In the genomic region with DNA sequence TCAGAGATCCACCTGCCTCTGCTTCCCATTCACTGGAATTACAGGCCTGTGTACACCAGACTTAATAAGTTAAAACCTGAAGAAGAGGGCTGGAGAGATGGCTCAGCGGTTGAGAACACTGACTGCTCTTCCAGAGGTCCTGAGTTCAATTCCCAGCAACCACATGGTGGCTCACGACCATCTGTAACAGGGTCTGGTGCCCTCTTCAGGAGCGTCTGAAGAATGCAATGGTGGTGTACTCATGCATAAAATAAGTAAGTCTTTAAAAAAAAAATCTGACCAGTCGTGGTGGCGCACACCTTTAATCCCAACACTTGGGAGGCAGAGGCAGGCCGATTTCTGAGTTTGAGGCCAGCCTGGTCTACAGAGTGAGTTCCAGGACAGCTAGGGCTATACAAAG, we compare ENCODE assay signal across 7 mouse cellular contexts. TPM values are rescaled to one million over a fixed set of nuclear protein-coding genes. Genes with fewer than 3 reads are reported as not detected.
DNase-seq lines count a peak whose midpoint lies in the region; ATAC-seq and TF ChIP-seq lines count a peak whose summit lies in the region.
"Not testable (repeated sequence)": the region's sequence is repeated elsewhere in the genome, so short reads cannot be mapped to it uniquely, and the experiment has no call there.
"Had no signal": no experiment of that assay in that cellular context is flagged by ENCODE, and none has a peak within 500 bp of the region (broad histone marks: within the 10 kb centered on the region; RNA-seq: fewer than 3 reads in every experiment).

No protein-coding gene starts in this region.

- not testable (repeated sequence) for H3K9ac ChIP-seq in ES-E14 (ENCODE audit: insufficient read depth, low read depth, low read length, poor library complexity, severe bottlenecking); forebrain, postnatal 0 days; kidney, postnatal 0 days (ENCODE audit: low read depth, low read length); liver, embryonic 13.5 days; lung, postnatal 0 days (replicated peaks; ENCODE audit: low read depth)

- not testable (repeated sequence) for ATAC-seq in forebrain, postnatal 0 days; kidney, postnatal 0 days (replicated peaks; ENCODE audit: low FRiP score, low read depth); liver, embryonic 13.5 days (ENCODE audit: low read depth); lung, postnatal 0 days

- in situ Hi-C loops in ES-E14 (cut with MboI; ENCODE audit: low sequenced_read_pairs in 2 of 2, unreplicated experiment in 2 of 2), result not testable (repeated sequence)

- peaks cover 0 to 26% of the 10 kb centered on the region in 2 experiments; a peak in 3 of 4 replicates for H3K4me1 ChIP-seq in ES-E14 (ENCODE audit: control insufficient read depth in 2 of 2, insufficient read depth in 2 of 2, low read length in 2 of 2, poor library complexity in 1 of 2)
- H3K4me1 ChIP-seq in forebrain, postnatal 0 days (ENCODE audit: insufficient read depth), result peaks cover 14% of the 10 kb centered on the region
- H3K4me1 ChIP-seq in kidney, postnatal 0 days (replicated peaks; ENCODE audit: insufficient read depth, low read length), result peaks cover 31% of the 10 kb centered on the region
- peaks cover 81% of the 10 kb centered on the region for H3K4me1 ChIP-seq in liver, embryonic 13.5 days (replicated peaks)
- peaks cover 12% of the 10 kb centered on the region; the same call in 1 of the 2 replicates for H3K4me1 ChIP-seq in lung, postnatal 0 days (ENCODE audit: insufficient read depth, low read depth, low read length)

- not testable (repeated sequence) for TF ChIP-seq EP300 in lung, postnatal 0 days (IDR thresholded peaks at IDR 0.05)

- peak; percentile 60 for DNase-seq in A20 (ENCODE audit: low read depth, low spot score)
- not testable (repeated sequence) for DNase-seq in ES-E14 (ENCODE audit: low read depth, low spot score); forebrain, postnatal 0 days; kidney, postnatal 0 days (ENCODE audit: low spot score); liver, embryonic 13.5 days; lung, postnatal 0 days (ENCODE audit: low spot score)

- H3K36me3 ChIP-seq in ES-E14 (ENCODE audit: control insufficient read depth, insufficient read depth, low read length, poor library complexity, severe bottlenecking), result peaks cover 17% of the 10 kb centered on the region
- peaks cover 34% of the 10 kb centered on the region for H3K36me3 ChIP-seq in forebrain, postnatal 0 days (ENCODE audit: insufficient read depth)
- peaks cover 25% of the 10 kb centered on the region for H3K36me3 ChIP-seq in kidney, postnatal 0 days (ENCODE audit: insufficient read depth, low read length)
- H3K36me3 ChIP-seq in liver, embryonic 13.5 days, result peaks cover 40% of the 10 kb centered on the region
- not testable (repeated sequence) for H3K36me3 ChIP-seq in lung, postnatal 0 days (ENCODE audit: insufficient read depth, low read length)

- H3K27me3 ChIP-seq in forebrain, postnatal 0 days (ENCODE audit: insufficient read depth, low read length); kidney, postnatal 0 days (ENCODE audit: insufficient read depth, low read length); liver, embryonic 13.5 days; lung, postnatal 0 days (replicated peaks; ENCODE audit: insufficient read depth, low read length): not testable (repeated sequence)

- H3K4me2 ChIP-seq in forebrain, postnatal 0 days (ENCODE audit: low read depth); kidney, postnatal 0 days (ENCODE audit: low read length); liver, embryonic 13.5 days; lung, postnatal 0 days (replicated peaks; ENCODE audit: low read depth, low read length): not testable (repeated sequence)

- not testable (repeated sequence) for H3K9me3 ChIP-seq in ES-E14 (ENCODE audit: control insufficient read depth, insufficient read depth, low read depth, low read length); forebrain, postnatal 0 days (ENCODE audit: low read length); kidney, postnatal 0 days (replicated peaks; ENCODE audit: low read length); liver, embryonic 13.5 days (replicated peaks); lung, postnatal 0 days (ENCODE audit: low read length)

- not testable (repeated sequence) for H3K27ac ChIP-seq in ES-E14 (ENCODE audit: insufficient read depth, low read depth, low read length, poor library complexity, severe bottlenecking); forebrain, postnatal 0 days (ENCODE audit: low read depth, low read length); kidney, postnatal 0 days; lung, postnatal 0 days (ENCODE audit: low read length)
- peak overlapping the region; percentile 94 for H3K27ac ChIP-seq in liver, embryonic 13.5 days

- H3K4me3 ChIP-seq in ES-E14 (ENCODE audit: insufficient read depth in 1 of 2, low read depth in 1 of 2, low read length in 2 of 2, poor library complexity in 1 of 2, severe bottlenecking in 1 of 2); forebrain, postnatal 0 days (ENCODE audit: low read depth, low read length); kidney, postnatal 0 days (replicated peaks; ENCODE audit: low read depth, low read length); liver, embryonic 13.5 days (replicated peaks); lung, postnatal 0 days (ENCODE audit: low read depth, low read length): not testable (repeated sequence)

- 0 out of 2 replicates have a peak, but pooled peaks have one; percentile 15 for TF ChIP-seq CTCF in forebrain, postnatal 0 days (IDR thresholded peaks at IDR 0.05; ENCODE audit: low read depth)
- TF ChIP-seq CTCF in kidney, postnatal 0 days (IDR thresholded peaks at IDR 0.05; ENCODE audit: low read depth), result peak; percentile 27; the same call in 1 of the 2 replicates
- TF ChIP-seq CTCF in lung, postnatal 0 days (IDR thresholded peaks at IDR 0.05), result peak; percentile 25; the same call in 1 of the 2 replicates

- WGBS in forebrain, postnatal 0 days, result 82% methylated on average over 6 of the region's 6 CpGs
- 85% methylated on average over 6 of the region's 6 CpGs for WGBS in kidney, postnatal 0 days
- 73% methylated on average over 6 of the region's 6 CpGs for WGBS in liver, embryonic 13.5 days (ENCODE audit: insufficient replicate concordance)
- 79% methylated on average over 6 of the region's 6 CpGs for WGBS in lung, postnatal 0 days

TF ChIP-seq in ES-E14, 5 proteins besides CTCF, POLR2A, EP300 and RAD21:
- TF ChIP-seq ZNF384 (IDR thresholded peaks at IDR 0.05; ENCODE audit: low read depth, low read length), result peak; percentile 38; the same call in 1 of the 2 replicates

RNA-seq across cellular contexts. Expression of gene Hyal1, which starts 3.0 kb away (rescaled TPM):
- 11.8 and 19.2 TPM in 2 replicates for total RNA-seq in ES-E14 (2012; rRNA removed)
- 3.5 and 3.9 TPM in 2 replicates for total RNA-seq in forebrain, postnatal 0 days (2014; rRNA removed)
- 1.9 and 2.0 TPM in 2 replicates for polyA plus RNA-seq in forebrain, postnatal 0 days (2015; fragmentation: Nextera tagmentation; extraction: Ambion mirVana)
- 5.0 and 6.0 TPM in 2 replicates for polyA plus RNA-seq in kidney, postnatal 0 days (2015; fragmentation: Nextera tagmentation; extraction: Ambion mirVana)
- 2.6 TPM in 2 replicates for polyA plus RNA-seq in liver, embryonic 13.5 days (2015; fragmentation: Nextera tagmentation; extraction: Ambion mirVana)
- polyA plus RNA-seq in lung, postnatal 0 days (2015; fragmentation: Nextera tagmentation; extraction: Ambion mirVana), result 9.7 and 11.0 TPM in 2 replicates

RNA-seq across cellular contexts. Expression of gene Naa80, which starts 4.9 kb away (rescaled TPM):
- 7.3 and 13.3 TPM in 2 replicates for total RNA-seq in ES-E14 (2012; rRNA removed)
- total RNA-seq in forebrain, postnatal 0 days (2014; rRNA removed), result 15.8 and 27.0 TPM in 2 replicates
- polyA plus RNA-seq in forebrain, postnatal 0 days (2015; fragmentation: Nextera tagmentation; extraction: Ambion mirVana), result 18.8 and 21.3 TPM in 2 replicates
- 20.3 and 22.3 TPM in 2 replicates for polyA plus RNA-seq in kidney, postnatal 0 days (2015; fragmentation: Nextera tagmentation; extraction: Ambion mirVana)
- 10.5 and 12.2 TPM in 2 replicates for polyA plus RNA-seq in liver, embryonic 13.5 days (2015; fragmentation: Nextera tagmentation; extraction: Ambion mirVana)
- 17.9 and 22.0 TPM in 2 replicates for polyA plus RNA-seq in lung, postnatal 0 days (2015; fragmentation: Nextera tagmentation; extraction: Ambion mirVana)

RNA-seq across cellular contexts. Expression of gene Hyal2, which starts 6.0 kb away (rescaled TPM):
- total RNA-seq in ES-E14 (2012; rRNA removed), result 68.1 and 117 TPM in 2 replicates
- 48.5 and 51.5 TPM in 2 replicates for total RNA-seq in forebrain, postnatal 0 days (2014; rRNA removed)
- polyA plus RNA-seq in forebrain, postnatal 0 days (2015; fragmentation: Nextera tagmentation; extraction: Ambion mirVana), result 42.2 and 43.1 TPM in 2 replicates
- 87.7 and 88.8 TPM in 2 replicates for polyA plus RNA-seq in kidney, postnatal 0 days (2015; fragmentation: Nextera tagmentation; extraction: Ambion mirVana)
- polyA plus RNA-seq in liver, embryonic 13.5 days (2015; fragmentation: Nextera tagmentation; extraction: Ambion mirVana), result 43.8 and 44.7 TPM in 2 replicates
- 103 and 104 TPM in 2 replicates for polyA plus RNA-seq in lung, postnatal 0 days (2015; fragmentation: Nextera tagmentation; extraction: Ambion mirVana)

RNA-seq across cellular contexts. Expression of gene Hyal3, which starts 6.8 kb away (rescaled TPM):
- 0.54 and 1.2 TPM in 2 replicates for total RNA-seq in ES-E14 (2012; rRNA removed)
- 1.00 and 2.9 TPM in 2 replicates for total RNA-seq in forebrain, postnatal 0 days (2014; rRNA removed)
- 1.3 and 1.5 TPM in 2 replicates for polyA plus RNA-seq in forebrain, postnatal 0 days (2015; fragmentation: Nextera tagmentation; extraction: Ambion mirVana)
- polyA plus RNA-seq in kidney, postnatal 0 days (2015; fragmentation: Nextera tagmentation; extraction: Ambion mirVana), result 1.3 and 2.0 TPM in 2 replicates
- 0.82 and 1.2 TPM in 2 replicates for polyA plus RNA-seq in liver, embryonic 13.5 days (2015; fragmentation: Nextera tagmentation; extraction: Ambion mirVana)
- 1.7 and 2.2 TPM in 2 replicates for polyA plus RNA-seq in lung, postnatal 0 days (2015; fragmentation: Nextera tagmentation; extraction: Ambion mirVana)
- polyA plus RNA-seq: forebrain, embryonic 11.5 days had no signal

RNA-seq across cellular contexts. Expression of gene Tusc2, which starts 10.7 kb away (rescaled TPM):
- 14.0 and 14.2 TPM in 2 replicates for total RNA-seq in ES-E14 (2012; rRNA removed)
- 109 and 118 TPM in 2 replicates for total RNA-seq in forebrain, postnatal 0 days (2014; rRNA removed)
- 128 and 129 TPM in 2 replicates for polyA plus RNA-seq in forebrain, postnatal 0 days (2015; fragmentation: Nextera tagmentation; extraction: Ambion mirVana)
- polyA plus RNA-seq in kidney, postnatal 0 days (2015; fragmentation: Nextera tagmentation; extraction: Ambion mirVana), result 52.1 and 53.0 TPM in 2 replicates
- polyA plus RNA-seq in liver, embryonic 13.5 days (2015; fragmentation: Nextera tagmentation; extraction: Ambion mirVana), result 40.1 and 44.6 TPM in 2 replicates
- 38.1 and 41.5 TPM in 2 replicates for polyA plus RNA-seq in lung, postnatal 0 days (2015; fragmentation: Nextera tagmentation; extraction: Ambion mirVana)
